Mouse (Mus musculus): Measurements from ENCODE around the gene Txnrd3. TPM values are rescaled to one million over a fixed set of nuclear protein-coding genes. Genes with fewer than 3 reads are reported as not detected.

Gene Txnrd3
- polyA plus RNA-seq, 1 experiment from 2014 or later = 16.9 TPM

DNA sequence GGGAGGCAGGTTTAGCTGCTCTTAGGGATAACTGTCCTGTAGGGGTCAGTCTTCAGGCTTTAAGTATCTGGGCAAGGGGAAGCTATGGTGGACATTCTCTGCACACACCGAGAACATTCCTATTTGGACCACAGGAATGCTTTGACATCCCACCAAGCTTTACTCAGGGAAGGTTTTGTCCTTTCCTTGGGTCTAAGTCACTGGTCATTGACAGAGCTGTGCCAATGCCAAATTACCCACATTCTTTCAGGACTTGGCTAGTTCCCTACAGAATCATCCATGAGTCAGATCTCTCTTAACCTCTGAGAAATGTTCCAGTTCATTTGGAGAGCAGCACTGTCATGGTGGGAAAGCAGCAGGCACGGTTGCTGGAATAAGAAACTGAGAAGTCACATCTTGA, 62.8 kb downstream of the Txnrd3 start:
- Histone ChIP-seq H3K4me2 (replicated peaks; ENCODE audit: low read depth, low read length) (no peak overlapping the region), H3K9me3 (ENCODE audit: low read length) (0 out of 2 replicates have a peak, but pooled peaks cover 3% of the 10 kb centered on the region), H3K36me3 (ENCODE audit: insufficient read depth, low read length) (no peaks in the 10 kb centered on the region), H3K27me3 (ENCODE audit: insufficient read depth, low read length) (no peaks in the 10 kb centered on the region), H3K27ac (ENCODE audit: low read length) (no peak overlapping the region), H3K9ac (replicated peaks; ENCODE audit: low read length) (no peak overlapping the region), H3K4me1 (ENCODE audit: insufficient read depth, low read length) (no peaks in the 10 kb centered on the region), H3K4me3 (ENCODE audit: low read length) (no peak overlapping the region)
- WGBS = 68% methylated on average over 2 of the region's 2 CpGs
- no peak for ATAC-seq (ENCODE audit: low FRiP score, low TSS enrichment)

GRCm38 (mm10) chr6:89707240-89707639, 63.5 kb downstream of the Txnrd3 start, which contains the start of gene Vmn1r40:
Vmn1r40 (plus strand) TSS chr6:89707540.
- Histone ChIP-seq H3K4me1 (ENCODE audit: insufficient read depth, low read length) (no peaks in the 10 kb centered on the region), H3K4me2 (replicated peaks; ENCODE audit: low read depth, low read length) (no peak within 1 kb of the TSS), H3K9me3 (ENCODE audit: low read length) (0 out of 2 replicates have a peak, but pooled peaks cover 3% of the 10 kb centered on the region), H3K4me3 (ENCODE audit: low read length) (no peak within 1 kb of the TSS), H3K27ac (ENCODE audit: low read length) (no peak within 1 kb of the TSS), H3K9ac (replicated peaks; ENCODE audit: low read length) (no peak within 1 kb of the TSS), H3K27me3 (ENCODE audit: insufficient read depth, low read length) (no peaks in the 10 kb centered on the region), H3K36me3 (ENCODE audit: insufficient read depth, low read length) (no peaks in the 10 kb centered on the region)
- WGBS = 81% methylated on average over 4 of the region's 4 CpGs
- no peak for ATAC-seq (ENCODE audit: low FRiP score, low TSS enrichment)

GRCm38 (mm10) chr6:89718051-89718450, 74.3 kb downstream of the Txnrd3 start:
- Histone ChIP-seq H3K27ac (ENCODE audit: low read length) (no peak overlapping the region), H3K4me3 (ENCODE audit: low read length) (no peak overlapping the region), H3K27me3 (ENCODE audit: insufficient read depth, low read length) (no peaks in the 10 kb centered on the region), H3K4me2 (replicated peaks; ENCODE audit: low read depth, low read length) (no peak overlapping the region), H3K36me3 (ENCODE audit: insufficient read depth, low read length) (no peaks in the 10 kb centered on the region), H3K9me3 (ENCODE audit: low read length) (0 out of 2 replicates have a peak, but pooled peaks cover 5% of the 10 kb centered on the region), H3K9ac (replicated peaks; ENCODE audit: low read length) (no peak overlapping the region), H3K4me1 (ENCODE audit: insufficient read depth, low read length) (no peaks in the 10 kb centered on the region)
- no peak for ATAC-seq (ENCODE audit: low FRiP score, low TSS enrichment)

Other genes starting within 250 kb of the Txnrd3 start
- gene Chchd6, start 48.3 kb upstream of the Txnrd3 start, polyA plus RNA-seq (2015; fragmentation: Nextera tagmentation; extraction: Ambion mirVana) = 67.5 and 72.3 TPM in 2 replicates
- not detected in 2 replicates for gene Vmn1r40, start 63.6 kb downstream of the Txnrd3 start, polyA plus RNA-seq (2015; fragmentation: Nextera tagmentation; extraction: Ambion mirVana)
- gene Vmn1r41, start 96.8 kb downstream of the Txnrd3 start, polyA plus RNA-seq (2015; fragmentation: Nextera tagmentation; extraction: Ambion mirVana) = not detected in 2 replicates
- not detected in 2 replicates for gene Vmn1r42, start 232.4 kb downstream of the Txnrd3 start, polyA plus RNA-seq (2015; fragmentation: Nextera tagmentation; extraction: Ambion mirVana)
- gene Vmn1r43, start 232.4 kb downstream of the Txnrd3 start, polyA plus RNA-seq (2015; fragmentation: Nextera tagmentation; extraction: Ambion mirVana) = not detected in 2 replicates
- gene Vmn1r44, start 239.7 kb downstream of the Txnrd3 start, polyA plus RNA-seq (2015; fragmentation: Nextera tagmentation; extraction: Ambion mirVana) = not detected in 2 replicates

Data from kidney, embryonic 16.5 days (tissue).